In the genomic region with DNA sequence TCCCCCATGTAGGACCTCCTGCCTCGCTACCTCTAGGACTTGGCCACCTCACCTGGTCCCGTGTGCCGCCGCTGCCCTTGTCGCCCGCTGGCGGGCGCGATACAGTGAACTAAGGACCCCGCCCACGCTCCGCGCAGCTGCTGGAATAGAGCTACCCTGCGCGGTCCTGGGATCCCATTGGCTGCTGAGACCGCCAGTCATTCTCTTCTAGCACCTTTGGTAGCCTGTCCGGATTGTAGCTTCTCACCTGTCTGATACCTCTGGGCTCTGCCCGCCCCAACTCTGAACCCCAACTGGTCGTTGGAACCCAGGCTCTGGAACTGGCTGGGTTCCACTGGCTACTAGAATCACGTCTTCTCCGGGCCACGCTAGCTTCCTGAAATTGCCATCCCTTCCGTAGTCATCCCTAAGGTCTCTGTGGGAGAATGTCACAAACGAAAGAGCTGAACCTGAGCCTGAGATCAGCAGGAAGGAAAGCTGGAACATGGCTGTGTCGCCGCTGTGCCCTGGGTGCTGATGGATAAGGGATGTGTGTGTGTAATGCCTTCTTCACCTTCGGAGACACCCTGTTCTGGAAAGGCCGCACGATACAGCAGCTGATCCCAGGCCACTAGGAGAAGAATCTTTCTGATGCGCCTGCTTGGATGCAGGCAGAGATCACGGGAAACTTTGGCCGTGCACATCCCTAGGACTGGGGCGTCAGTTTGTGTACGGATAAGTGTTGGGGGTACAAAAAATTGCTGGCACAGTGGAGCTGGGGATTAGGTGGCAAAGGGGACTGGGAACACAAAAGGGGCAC, we compare ENCODE assay signal across 8 mouse cellular contexts. TPM values are rescaled to one million over a fixed set of nuclear protein-coding genes. Genes with fewer than 3 reads are reported as not detected.
DNase-seq lines count a peak whose midpoint lies in the region.

No protein-coding gene starts in this region.

- H3K36me3 ChIP-seq in macrophage (ENCODE audit: inconsistent target) = peaks cover 11% of the 10 kb centered on the region; the same call in 1 of the 2 replicates

- H3K27ac ChIP-seq in macrophage = peak overlapping the region; percentile 81; the same call in 1 of the 2 replicates

- 4% methylated on average over 34 of the region's 34 CpGs for WGBS in macrophage (ENCODE audit: missing documents)

- DNase-seq in NIH3T3 (ENCODE audit: low read depth) = peak; percentile 69
- peak; percentile 93 to 95 for DNase-seq in cerebellum, postnatal 14 days
- DNase-seq in gastrocnemius, adult 18-20 months (ENCODE audit: low spot score) = peak; percentile 89
- DNase-seq in induced T-regulatory cell, adult 2 months (ENCODE audit: low read depth) = peak; percentile 91
- peak; percentile 84 to 94 for DNase-seq in left cerebral cortex, adult 8-10 months (ENCODE audit: low spot score in 2 of 2)
- peak; percentile 80 for DNase-seq in right cerebral cortex, postnatal 25 days
- DNase-seq in urinary bladder, postnatal 4 days (ENCODE audit: low spot score in 2 of 2) = peak; percentile 77 to 82

- peak overlapping the region; percentile 67 for H3K4me3 ChIP-seq in macrophage (ENCODE audit: inconsistent target)

- peaks cover 10% of the 10 kb centered on the region; the same call in 1 of the 2 replicates for H3K79me2 ChIP-seq in macrophage (ENCODE audit: inconsistent target)

RNA-seq across cellular contexts. Expression of a gene that starts 0.6 kb away (rescaled TPM):
- total RNA-seq in gastrocnemius, adult 18-20 months (2021) = 10 to 100 TPM; 23.2 to 24.9 TPM
- 100 to 1,000 TPM; 111 to 132 (median 121) TPM for total RNA-seq in left cerebral cortex, adult 8-10 months (2022)
- total RNA-seq in macrophage (2018; cell fraction: chromatin; rRNA removed) = 10 to 100 TPM in 21 of 26 experiments, 1 to 10 TPM in 5; 8.1 to 45.0 (median 16.3) TPM
- total RNA-seq in macrophage (2018; cell fraction: cytosol; rRNA removed) = 10 to 100 TPM; 13.1 to 36.5 (median 22.2) TPM
- 10 to 100 TPM in 25 of 26 experiments, 1 to 10 TPM in 1; 9.8 to 50.9 (median 19.2) TPM for total RNA-seq in macrophage (2018; cell fraction: nucleus; rRNA removed)
- polyA plus RNA-seq in macrophage (2018) = 27.6 to 39.5 TPM (median 34.8 TPM) in 3 replicates

RNA-seq across cellular contexts. Expression of a gene that starts 1.2 kb away (rescaled TPM):
- 1 to 10 TPM; 4.7 to 5.4 TPM for total RNA-seq in gastrocnemius, adult 18-20 months (2021)
- total RNA-seq in left cerebral cortex, adult 8-10 months (2022) = 1 to 10 TPM; 5.5 to 6.2 (median 5.7) TPM
- under 1 TPM in 4 of 26 experiments, not detected in 22; 0.19 to 0.52 (median 0.34) TPM for total RNA-seq in macrophage (2018; cell fraction: chromatin; rRNA removed)
- not detected for total RNA-seq in macrophage (2018; cell fraction: cytosol; rRNA removed)
- total RNA-seq in macrophage (2018; cell fraction: nucleus; rRNA removed) = under 1 TPM in 4 of 26 experiments, not detected in 22; 0.18 to 0.40 (median 0.28) TPM
- polyA plus RNA-seq in macrophage (2018) = not detected in 3 replicates

RNA-seq across cellular contexts. Expression of a gene that starts 28.3 kb away (rescaled TPM):
- 10 to 100 TPM in 1 of 2 experiments, 1 to 10 TPM in 1; 6.3 to 11.2 TPM for total RNA-seq in gastrocnemius, adult 18-20 months (2021)
- total RNA-seq in left cerebral cortex, adult 8-10 months (2022) = 1 to 10 TPM; 5.1 to 7.0 (median 5.7) TPM
- 1 to 10 TPM in 7 of 26 experiments, under 1 TPM in 10, not detected in 9; 0.53 to 1.8 (median 0.96) TPM for total RNA-seq in macrophage (2018; cell fraction: chromatin; rRNA removed)
- under 1 TPM in 20 of 26 experiments, not detected in 6; 0.10 to 0.47 (median 0.22) TPM for total RNA-seq in macrophage (2018; cell fraction: cytosol; rRNA removed)
- 1 to 10 TPM in 7 of 26 experiments, under 1 TPM in 14, not detected in 5; 0.29 to 2.1 (median 0.77) TPM for total RNA-seq in macrophage (2018; cell fraction: nucleus; rRNA removed)
- 0.10 to 0.33 TPM in 2 of 3 replicates, not detected in the other for polyA plus RNA-seq in macrophage (2018)

RNA-seq across cellular contexts. Expression of a gene that starts 32.5 kb away (rescaled TPM):
- 10 to 100 TPM; 17.5 to 25.8 TPM for total RNA-seq in gastrocnemius, adult 18-20 months (2021)
- 10 to 100 TPM; 40.8 to 44.6 (median 43.3) TPM for total RNA-seq in left cerebral cortex, adult 8-10 months (2022)
- total RNA-seq in macrophage (2018; cell fraction: chromatin; rRNA removed) = 1 to 10 TPM; 1.1 to 9.7 (median 4.8) TPM
- total RNA-seq in macrophage (2018; cell fraction: cytosol; rRNA removed) = 1 to 10 TPM; 1.5 to 5.0 (median 3.4) TPM
- 10 to 100 TPM in 5 of 26 experiments, 1 to 10 TPM in 21; 2.2 to 10.8 (median 5.1) TPM for total RNA-seq in macrophage (2018; cell fraction: nucleus; rRNA removed)
- polyA plus RNA-seq in macrophage (2018) = 1.4 to 4.7 TPM (median 2.3 TPM) in 3 replicates

RNA-seq across cellular contexts. Expression of a gene that starts 40.5 kb away (rescaled TPM):
- 10 to 100 TPM; 34.2 to 35.3 TPM for total RNA-seq in gastrocnemius, adult 18-20 months (2021)
- total RNA-seq in left cerebral cortex, adult 8-10 months (2022) = 10 to 100 TPM; 37.3 to 43.8 (median 39.8) TPM
- total RNA-seq in macrophage (2018; cell fraction: chromatin; rRNA removed) = 10 to 100 TPM in 11 of 26 experiments, 1 to 10 TPM in 11, under 1 TPM in 2, not detected in 2; 0.65 to 18.5 (median 9.4) TPM
- 10 to 100 TPM; 24.5 to 47.7 (median 38.8) TPM for total RNA-seq in macrophage (2018; cell fraction: cytosol; rRNA removed)
- 10 to 100 TPM in 17 of 26 experiments, 1 to 10 TPM in 9; 3.6 to 27.4 (median 10.9) TPM for total RNA-seq in macrophage (2018; cell fraction: nucleus; rRNA removed)
- polyA plus RNA-seq in macrophage (2018) = 29.1 to 41.9 TPM (median 39.7 TPM) in 3 replicates

Comparison
In these comparisons a context has a peak if more than half of its experiments do, and no peak if none do; other contexts are left out.
1. Peak in every context shown above with its lines: DNase-seq, H3K4me3 ChIP-seq and H3K27ac ChIP-seq.
2. RNA of a gene that starts 0.6 kb away (total RNA-seq): 111 to 132 TPM in left cerebral cortex, adult 8-10 months; 23.2 to 24.9 TPM in gastrocnemius, adult 18-20 months; every median in the first group is over 4 times any median in the second.